9 mouse cellular contexts compared by ENCODE assay signal in genomic region chr2:138215561-138215960, GRCm38 (mm10). TPM values are rescaled to one million over a fixed set of nuclear protein-coding genes. Genes with fewer than 3 reads are reported as not detected.
DNase-seq lines count a peak whose midpoint lies in the region; ATAC-seq lines count a peak whose summit lies in the region.
"Had no signal": no experiment of that assay in that cellular context is flagged by ENCODE, and none has a peak within 500 bp of the region (broad histone marks: within the 10 kb centered on the region; RNA-seq: fewer than 3 reads in every experiment).

No protein-coding gene starts in this region.

- H3K27ac ChIP-seq in midbrain, embryonic 14.5 days (replicated peaks; ENCODE audit: low read depth, low read length), result no peak overlapping the region
- no peak overlapping the region for H3K27ac ChIP-seq in midbrain, embryonic 16.5 days (ENCODE audit: low read length)
- H3K27ac ChIP-seq in hindbrain, embryonic 10.5 days, result no peak overlapping the region
- H3K27ac ChIP-seq: macrophage had no signal

- H3K36me3 ChIP-seq in midbrain, embryonic 14.5 days (ENCODE audit: control insufficient read depth, insufficient read depth, low read length), result no peaks in the 10 kb centered on the region
- H3K36me3 ChIP-seq in midbrain, embryonic 16.5 days (ENCODE audit: control insufficient read depth, insufficient read depth, low read length), result no peaks in the 10 kb centered on the region
- H3K36me3 ChIP-seq in hindbrain, embryonic 10.5 days, result no peaks in the 10 kb centered on the region

- no peaks in the 10 kb centered on the region for H3K27me3 ChIP-seq in midbrain, embryonic 14.5 days (ENCODE audit: control insufficient read depth, insufficient read depth, low read length)
- H3K27me3 ChIP-seq in midbrain, embryonic 16.5 days (ENCODE audit: control insufficient read depth, insufficient read depth, low read depth, low read length), result no peaks in the 10 kb centered on the region
- no peaks in the 10 kb centered on the region for H3K27me3 ChIP-seq in hindbrain, embryonic 10.5 days (ENCODE audit: insufficient read depth, poor library complexity, severe bottlenecking)

- no peaks in the 10 kb centered on the region for H3K4me1 ChIP-seq in midbrain, embryonic 14.5 days (ENCODE audit: control insufficient read depth, insufficient read depth, low read length)
- H3K4me1 ChIP-seq in midbrain, embryonic 16.5 days (ENCODE audit: control insufficient read depth, insufficient read depth, low read length), result no peaks in the 10 kb centered on the region
- H3K4me1 ChIP-seq in hindbrain, embryonic 10.5 days (replicated peaks), result no peaks in the 10 kb centered on the region

- no peak for ATAC-seq in midbrain, embryonic 14.5 days (ENCODE audit: low FRiP score, low TSS enrichment)
- ATAC-seq in midbrain, embryonic 16.5 days, result no peak
- no peak for ATAC-seq in erythroblast, adult 5-6 weeks (replicated peaks; ENCODE audit: low FRiP score, poor library complexity, severe bottlenecking)

- intact Hi-C loops in heart, postnatal 10 days (cut with DNase I), result loop anchor here (5.0 kb wide), 1 partner anchor 173 kb away; no protein-coding TSS in a partner anchor

- 67% methylated on average over 2 of the region's 2 CpGs for WGBS in midbrain, embryonic 14.5 days
- WGBS in midbrain, embryonic 16.5 days, result 50% methylated on average over 2 of the region's 2 CpGs
- 48% methylated on average over 2 of the region's 2 CpGs for WGBS in hindbrain, embryonic 10.5 days

- H3K9ac ChIP-seq in midbrain, embryonic 14.5 days (replicated peaks; ENCODE audit: low read length), result no peak overlapping the region
- no peak overlapping the region for H3K9ac ChIP-seq in midbrain, embryonic 16.5 days (ENCODE audit: low read depth, low read length)

- H3K9me3 ChIP-seq in midbrain, embryonic 14.5 days (ENCODE audit: control insufficient read depth, low read length), result no peaks in the 10 kb centered on the region
- H3K9me3 ChIP-seq in midbrain, embryonic 16.5 days (replicated peaks; ENCODE audit: control insufficient read depth, low read length, poor library complexity, severe bottlenecking), result no peaks in the 10 kb centered on the region
- no peaks in the 10 kb centered on the region for H3K9me3 ChIP-seq in hindbrain, embryonic 10.5 days

- H3K4me2 ChIP-seq in midbrain, embryonic 14.5 days (ENCODE audit: low read length), result no peak overlapping the region
- H3K4me2 ChIP-seq in midbrain, embryonic 16.5 days (ENCODE audit: low read length), result no peak overlapping the region

- DNase-seq in midbrain, embryonic 14.5 days, result peak; percentile 22
- DNase-seq in embryo, embryonic 9.5 days (ENCODE audit: extremely low spot score), result peak; percentile 23
- DNase-seq in heart, postnatal 10 days, result peak; percentile 71 to 80
- peak; percentile 19 to 43 for DNase-seq in layer of hippocampus, adult 8-10 months (ENCODE audit: low spot score in 2 of 2)
- DNase-seq in lung, postnatal 14 days, result peak; percentile 87
- no peak for DNase-seq in hindbrain, embryonic 10.5 days (ENCODE audit: low spot score)

- H3K4me3 ChIP-seq in midbrain, embryonic 14.5 days (replicated peaks; ENCODE audit: low read depth, low read length), result no peak overlapping the region
- H3K4me3 ChIP-seq in midbrain, embryonic 16.5 days (ENCODE audit: low read depth, low read length), result no peak overlapping the region
- no peak overlapping the region for H3K4me3 ChIP-seq in hindbrain, embryonic 10.5 days

RNA-seq across cellular contexts. Expression of gene Btbd3, which starts 40.8 kb away (rescaled TPM):
- 52.5 and 58.9 TPM in 2 replicates for polyA plus RNA-seq in midbrain, embryonic 14.5 days (2014; fragmentation: Nextera tagmentation; extraction: Ambion mirVana)
- 39.1 and 45.0 TPM in 2 replicates for polyA plus RNA-seq in midbrain, embryonic 16.5 days (2015; fragmentation: Nextera tagmentation; extraction: Ambion mirVana)
- total RNA-seq in heart, postnatal 10 days (2021), result 10 to 100 TPM; 26.2 to 26.9 TPM
- 100 to 1,000 TPM; 171 to 180 (median 177) TPM for total RNA-seq in layer of hippocampus, adult 8-10 months (2022)
- not detected in 2 replicates for total RNA-seq in erythroblast, adult 5-6 weeks (2015; ENCODE audit: low replicate concordance)
- total RNA-seq in erythroblast, adult 5-6 weeks (2017; ENCODE audit: low replicate concordance), result 0.09 and 0.28 TPM in 2 replicates
- 13.8 and 18.3 TPM in 2 replicates for polyA plus RNA-seq in hindbrain, embryonic 10.5 days (2016; fragmentation: Nextera tagmentation; extraction: Ambion mirVana)

Comparison
In these comparisons a context has a peak if more than half of its experiments do, and no peak if none do; other contexts are left out.
1. RNA of gene Btbd3, which starts 40.8 kb away (total RNA-seq): 171 to 180 TPM in layer of hippocampus, adult 8-10 months and 26.2 to 26.9 TPM in heart, postnatal 10 days; 0.09 to 0.28 TPM in erythroblast, adult 5-6 weeks; every median in the first group is over 10 times any median in the second.